Mouse (Mus musculus): Measurements from ENCODE around the gene Igfbp6. TPM values are rescaled to one million over a fixed set of nuclear protein-coding genes. Genes with fewer than 3 reads are reported as not detected.

Gene Igfbp6
- polyA plus RNA-seq (2015; fragmentation: Nextera tagmentation; extraction: Ambion mirVana): 2.5 and 3.1 TPM in 2 replicates

DNA sequence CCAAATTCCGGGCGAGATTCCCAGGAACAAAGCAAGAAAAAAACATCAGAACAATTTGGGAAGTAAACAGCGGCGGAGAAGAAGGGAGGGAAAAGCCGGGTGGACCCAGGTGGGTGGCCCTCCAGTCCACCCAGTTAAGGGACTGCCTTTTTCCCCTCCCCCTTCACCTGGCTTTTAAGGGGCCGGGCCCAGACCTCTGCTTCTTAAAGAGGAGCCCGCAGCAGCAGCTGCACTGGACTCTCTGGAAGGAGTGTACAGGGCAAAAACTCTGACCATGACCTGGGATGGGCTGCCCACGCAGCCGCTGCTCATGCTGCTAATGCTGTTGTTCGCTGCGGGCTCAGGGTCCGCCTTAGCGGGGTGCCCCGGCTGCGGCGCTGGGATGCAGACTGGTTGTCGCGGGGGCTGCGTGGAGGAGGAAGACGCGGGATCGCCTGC lies at the start of gene Igfbp6:
Gene Igfbp6 (plus strand): TSS at position 89 of the 438 bp plus-strand sequence.
- Histone ChIP-seq H3K4me1 (ENCODE audit: control insufficient read depth, insufficient read depth, low read length) (peaks cover 3% of the 10 kb centered on the region; the same call in 1 of the 2 replicates), H3K9ac (ENCODE audit: low read depth, low read length) (peak within 1 kb of the TSS; percentile 30; the same call in 1 of the 2 replicates), H3K27ac (ENCODE audit: low read length) (no peak within 1 kb of the TSS), H3K4me2 (ENCODE audit: low read length) (peak within 1 kb of the TSS; percentile 34), H3K27me3 (ENCODE audit: control insufficient read depth, insufficient read depth, low read depth, low read length) (peaks cover 29% of the 10 kb centered on the region), H3K36me3 (ENCODE audit: control insufficient read depth, insufficient read depth, low read length) (no peaks in the 10 kb centered on the region), H3K9me3 (replicated peaks; ENCODE audit: control insufficient read depth, low read length, poor library complexity, severe bottlenecking) (no peaks in the 10 kb centered on the region), H3K4me3 (ENCODE audit: low read depth, low read length) (peak within 1 kb of the TSS; percentile 12; the same call in 1 of the 2 replicates)
- WGBS: 4% methylated on average over 22 of the region's 22 CpGs
- ATAC-seq: no peak

DNA sequence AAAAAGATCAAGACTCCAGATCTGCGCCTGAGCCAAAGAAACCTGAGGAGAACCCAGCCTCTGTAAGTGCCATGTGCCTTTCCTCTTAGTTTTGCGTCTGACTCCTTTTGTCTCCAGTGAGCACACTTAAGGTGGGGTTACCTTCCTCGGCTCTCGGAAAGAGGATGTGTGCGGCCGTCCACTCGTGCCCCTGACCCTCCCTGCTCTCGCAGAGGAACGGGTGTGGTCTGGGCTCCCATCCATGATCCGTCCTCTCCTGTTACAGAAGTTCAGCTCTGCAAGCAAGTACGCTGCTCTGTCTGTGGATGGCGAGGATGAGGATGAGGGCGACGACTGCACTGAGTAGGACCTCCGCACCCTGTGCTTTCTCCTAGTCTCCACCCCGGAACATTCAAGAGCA lies 49.2 kb upstream of the Igfbp6 start:
- 92% methylated on average over 16 of the region's 16 CpGs for WGBS
- H3K9me3 ChIP-seq (replicated peaks; ENCODE audit: control insufficient read depth, low read length, poor library complexity, severe bottlenecking): no peaks in the 10 kb centered on the region

GRCm38 (mm10) chr15:102097147-102097915 lies 46.8 kb upstream of the Igfbp6 start:
- H3K4me2 ChIP-seq (ENCODE audit: low read length): no peak overlapping the region
- no peaks in the 10 kb centered on the region for H3K9me3 ChIP-seq (replicated peaks; ENCODE audit: control insufficient read depth, low read length, poor library complexity, severe bottlenecking)
- H3K4me1 ChIP-seq (ENCODE audit: control insufficient read depth, insufficient read depth, low read length): peaks cover 8% of the 10 kb centered on the region; the same call in 1 of the 2 replicates
- WGBS: 87% methylated on average over 8 of the region's 8 CpGs
- peaks cover 2% of the 10 kb centered on the region for H3K27me3 ChIP-seq (ENCODE audit: control insufficient read depth, insufficient read depth, low read depth, low read length)
- no peak overlapping the region for H3K27ac ChIP-seq (ENCODE audit: low read length)
- no peak overlapping the region for H3K9ac ChIP-seq (ENCODE audit: low read depth, low read length)
- peaks cover 38% of the 10 kb centered on the region for H3K36me3 ChIP-seq (ENCODE audit: control insufficient read depth, insufficient read depth, low read length)
- ATAC-seq: no peak
- H3K4me3 ChIP-seq (ENCODE audit: low read depth, low read length): no peak overlapping the region

More for the DNA sequence above, 49.2 kb upstream of the Igfbp6 start:
- no peak for ATAC-seq
- no peak overlapping the region for H3K27ac ChIP-seq (ENCODE audit: low read length)
- peaks cover 2% of the 10 kb centered on the region; the same call in 1 of the 2 replicates for H3K4me1 ChIP-seq (ENCODE audit: control insufficient read depth, insufficient read depth, low read length)
- no peak overlapping the region for H3K4me3 ChIP-seq (ENCODE audit: low read depth, low read length)
- no peak overlapping the region for H3K9ac ChIP-seq (ENCODE audit: low read depth, low read length)
- no peak overlapping the region for H3K4me2 ChIP-seq (ENCODE audit: low read length)
- H3K36me3 ChIP-seq (ENCODE audit: control insufficient read depth, insufficient read depth, low read length): peaks cover 56% of the 10 kb centered on the region
- H3K27me3 ChIP-seq (ENCODE audit: control insufficient read depth, insufficient read depth, low read depth, low read length): peaks cover 1% of the 10 kb centered on the region

DNA sequence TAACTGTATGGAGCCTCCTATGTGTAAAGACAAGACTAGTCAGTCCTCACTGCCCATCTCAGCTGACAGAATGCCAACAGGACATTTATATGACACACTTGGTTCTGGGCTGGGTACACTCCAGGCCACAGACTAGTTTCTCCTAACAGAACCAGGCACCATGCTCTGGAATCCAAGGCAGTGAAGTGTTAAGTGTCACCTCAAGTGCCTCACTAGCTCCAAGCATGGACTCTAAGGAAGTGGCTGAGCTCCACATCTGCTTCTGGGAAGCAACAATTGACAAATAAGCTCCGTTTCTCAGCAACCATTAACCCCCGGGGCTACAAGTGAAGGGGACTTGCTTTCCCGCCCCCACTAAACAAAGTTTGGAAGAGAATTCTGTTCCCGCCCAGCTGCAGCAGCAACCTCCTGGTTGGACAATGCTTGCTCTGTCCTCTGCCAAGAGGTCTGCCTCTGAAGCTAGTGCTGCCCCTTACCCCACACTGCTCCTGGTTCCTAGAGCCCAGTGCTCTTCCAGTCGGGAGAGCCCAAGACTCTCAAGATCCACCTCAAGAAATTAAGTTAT lies 46.1 kb upstream of the Igfbp6 start:
- no peak overlapping the region for H3K27ac ChIP-seq (ENCODE audit: low read length)
- ATAC-seq: no peak
- WGBS: 35% methylated on average over 5 of the region's 5 CpGs
- H3K36me3 ChIP-seq (ENCODE audit: control insufficient read depth, insufficient read depth, low read length): peaks cover 32% of the 10 kb centered on the region
- H3K9me3 ChIP-seq (replicated peaks; ENCODE audit: control insufficient read depth, low read length, poor library complexity, severe bottlenecking): no peaks in the 10 kb centered on the region
- H3K27me3 ChIP-seq (ENCODE audit: control insufficient read depth, insufficient read depth, low read depth, low read length): peaks cover 6% of the 10 kb centered on the region
- no peak overlapping the region for H3K4me3 ChIP-seq (ENCODE audit: low read depth, low read length)
- no peak overlapping the region for H3K9ac ChIP-seq (ENCODE audit: low read depth, low read length)
- no peak overlapping the region for H3K4me2 ChIP-seq (ENCODE audit: low read length)
- peaks cover 8% of the 10 kb centered on the region; the same call in 1 of the 2 replicates for H3K4me1 ChIP-seq (ENCODE audit: control insufficient read depth, insufficient read depth, low read length)

- Histone ChIP-seq H3K9ac (ENCODE audit: low read depth, low read length) (no peak overlapping the region), H3K9me3 (replicated peaks; ENCODE audit: control insufficient read depth, low read length, poor library complexity, severe bottlenecking) (no peaks in the 10 kb centered on the region), H3K36me3 (ENCODE audit: control insufficient read depth, insufficient read depth, low read length) (peaks cover 22% of the 10 kb centered on the region), H3K4me1 (ENCODE audit: control insufficient read depth, insufficient read depth, low read length) (peaks cover 8% of the 10 kb centered on the region; the same call in 1 of the 2 replicates), H3K4me3 (ENCODE audit: low read depth, low read length) (no peak overlapping the region), H3K4me2 (ENCODE audit: low read length) (no peak overlapping the region), H3K27ac (ENCODE audit: low read length) (no peak overlapping the region), H3K27me3 (ENCODE audit: control insufficient read depth, insufficient read depth, low read depth, low read length) (peaks cover 6% of the 10 kb centered on the region)
- no peak for ATAC-seq
- WGBS: 58% methylated on average over 5 of the region's 5 CpGs
These were observed 44.9 kb upstream of the Igfbp6 start for GRCm38 (mm10) chr15:102099260-102099659.

- Histone ChIP-seq H3K36me3 (ENCODE audit: control insufficient read depth, insufficient read depth, low read length) (peaks cover 17% of the 10 kb centered on the region), H3K27me3 (ENCODE audit: control insufficient read depth, insufficient read depth, low read depth, low read length) (peaks cover 6% of the 10 kb centered on the region), H3K4me2 (ENCODE audit: low read length) (peak overlapping the region; percentile 90), H3K4me1 (ENCODE audit: control insufficient read depth, insufficient read depth, low read length) (peaks cover 8% of the 10 kb centered on the region; the same call in 1 of the 2 replicates), H3K9ac (ENCODE audit: low read depth, low read length) (peak overlapping the region; percentile 68), H3K9me3 (replicated peaks; ENCODE audit: control insufficient read depth, low read length, poor library complexity, severe bottlenecking) (no peaks in the 10 kb centered on the region), H3K27ac (ENCODE audit: low read length) (no peak overlapping the region), H3K4me3 (ENCODE audit: low read depth, low read length) (peak overlapping the region; percentile 56)
- WGBS: 20% methylated on average over 8 of the region's 8 CpGs
- no peak for ATAC-seq
These were observed 44.4 kb upstream of the Igfbp6 start for GRCm38 (mm10) chr15:102099771-102100160.

GRCm38 (mm10) chr15:102100161-102100981 lies 43.8 kb upstream of the Igfbp6 start, which contains the start of gene Tns2:
Gene Tns2, plus strand, starts transcription at chr15:102100413.
- no peaks in the 10 kb centered on the region for H3K9me3 ChIP-seq (replicated peaks; ENCODE audit: control insufficient read depth, low read length, poor library complexity, severe bottlenecking)
- H3K27me3 ChIP-seq (ENCODE audit: control insufficient read depth, insufficient read depth, low read depth, low read length): peaks cover 9% of the 10 kb centered on the region
- peaks cover 8% of the 10 kb centered on the region; the same call in 1 of the 2 replicates for H3K4me1 ChIP-seq (ENCODE audit: control insufficient read depth, insufficient read depth, low read length)
- peaks cover 12% of the 10 kb centered on the region for H3K36me3 ChIP-seq (ENCODE audit: control insufficient read depth, insufficient read depth, low read length)
- H3K4me3 ChIP-seq (ENCODE audit: low read depth, low read length): peak within 1 kb of the TSS; percentile 56
- H3K9ac ChIP-seq (ENCODE audit: low read depth, low read length): peak within 1 kb of the TSS; percentile 68
- peak within 1 kb of the TSS; percentile 41 for H3K27ac ChIP-seq (ENCODE audit: low read length)
- under 1% methylated on average over 43 of the region's 82 CpGs for WGBS
- H3K4me2 ChIP-seq (ENCODE audit: low read length): peak within 1 kb of the TSS; percentile 90
- peak; percentile 43 for ATAC-seq

- ATAC-seq: no peak
- Histone ChIP-seq H3K9me3 (replicated peaks; ENCODE audit: control insufficient read depth, low read length, poor library complexity, severe bottlenecking) (no peaks in the 10 kb centered on the region), H3K27me3 (ENCODE audit: control insufficient read depth, insufficient read depth, low read depth, low read length) (peaks cover 16% of the 10 kb centered on the region), H3K4me3 (ENCODE audit: low read depth, low read length) (peak overlapping the region; percentile 56), H3K27ac (ENCODE audit: low read length) (peak overlapping the region; percentile 41; the same call in 1 of the 2 replicates), H3K9ac (ENCODE audit: low read depth, low read length) (peak overlapping the region; percentile 18; the same call in 1 of the 2 replicates), H3K4me1 (ENCODE audit: control insufficient read depth, insufficient read depth, low read length) (peaks cover 8% of the 10 kb centered on the region; the same call in 1 of the 2 replicates), H3K36me3 (ENCODE audit: control insufficient read depth, insufficient read depth, low read length) (0 out of 2 replicates have a peak, but pooled peaks cover 6% of the 10 kb centered on the region), H3K4me2 (ENCODE audit: low read length) (peak overlapping the region; percentile 90)
- WGBS: 27% methylated on average over 10 of the region's 10 CpGs
These were observed 43.0 kb upstream of the Igfbp6 start for GRCm38 (mm10) chr15:102100996-102101671.
